Comparison of ENCODE assay signal across 10 mouse cellular contexts in genomic region chr11:75134485-75135068, GRCm38 (mm10). TPM values are rescaled to one million over a fixed set of nuclear protein-coding genes. Genes with fewer than 3 reads are reported as not detected.
DNase-seq lines count a peak whose midpoint lies in the region; ATAC-seq and TF ChIP-seq lines count a peak whose summit lies in the region.
"Had no signal": no experiment of that assay in that cellular context is flagged by ENCODE, and none has a peak within 500 bp of the region (broad histone marks: within the 10 kb centered on the region; RNA-seq: fewer than 3 reads in every experiment).

No protein-coding gene starts in this region.

- H3K27ac ChIP-seq in forebrain, embryonic 14.5 days (ENCODE audit: low read depth, low read length): peak overlapping the region; percentile 6; the same call in 1 of the 2 replicates
- no peak overlapping the region for H3K27ac ChIP-seq in forebrain, embryonic 11.5 days (ENCODE audit: low read depth, low read length)
- H3K27ac ChIP-seq in layer of hippocampus, adult 2 months: peak overlapping the region; percentile 68
- H3K27ac ChIP-seq in heart, embryonic 16.5 days (ENCODE audit: low read length): peak overlapping the region; percentile 77
- H3K27ac ChIP-seq in neural tube, embryonic 14.5 days (ENCODE audit: low read depth, low read length): peak overlapping the region; percentile 13; the same call in 1 of the 2 replicates
- no peak overlapping the region for H3K27ac ChIP-seq in thymus, adult 2 months (ENCODE audit: control insufficient read depth, insufficient read depth, low read length)
- H3K27ac ChIP-seq: macrophage; neural tube, embryonic 12.5 days had no signal

- no peaks in the 10 kb centered on the region for H3K27me3 ChIP-seq in forebrain, embryonic 14.5 days (replicated peaks; ENCODE audit: control insufficient read depth, insufficient read depth, low read length)
- H3K27me3 ChIP-seq in forebrain, embryonic 11.5 days (ENCODE audit: control insufficient read depth, insufficient read depth, low read length): no peaks in the 10 kb centered on the region
- no peaks in the 10 kb centered on the region for H3K27me3 ChIP-seq in heart, embryonic 16.5 days (ENCODE audit: control insufficient read depth, insufficient read depth, low read length)
- no peaks in the 10 kb centered on the region for H3K27me3 ChIP-seq in neural tube, embryonic 14.5 days (ENCODE audit: control insufficient read depth, insufficient read depth, low read length)
- no peaks in the 10 kb centered on the region for H3K27me3 ChIP-seq in thymus, adult 2 months (ENCODE audit: control insufficient read depth, insufficient read depth, low read length)
- H3K27me3 ChIP-seq: neural tube, embryonic 12.5 days had no signal

- no peak for TF ChIP-seq CTCF in layer of hippocampus, adult 2 months (conservative IDR thresholded peaks at IDR 0.05)
- no peak for TF ChIP-seq CTCF in thymus, adult 2 months (IDR thresholded peaks at IDR 0.05; ENCODE audit: borderline replicate concordance, control insufficient read depth, extremely low read depth, insufficient read depth, low read length, poor library complexity)

- H3K9me3 ChIP-seq in forebrain, embryonic 14.5 days (replicated peaks; ENCODE audit: control insufficient read depth, low read length): no peaks in the 10 kb centered on the region
- no peaks in the 10 kb centered on the region for H3K9me3 ChIP-seq in forebrain, embryonic 11.5 days (ENCODE audit: control insufficient read depth, low read length)
- H3K9me3 ChIP-seq in heart, embryonic 16.5 days (replicated peaks; ENCODE audit: control insufficient read depth, low read length): no peaks in the 10 kb centered on the region
- no peaks in the 10 kb centered on the region for H3K9me3 ChIP-seq in neural tube, embryonic 14.5 days (ENCODE audit: control insufficient read depth, low read length)
- H3K9me3 ChIP-seq: neural tube, embryonic 12.5 days had no signal

- no peak for DNase-seq in forebrain, embryonic 14.5 days (ENCODE audit: low spot score)
- no peak for DNase-seq in forebrain, embryonic 11.5 days (ENCODE audit: low spot score)
- DNase-seq in layer of hippocampus, adult 2 months (ENCODE audit: low spot score in 2 of 2): no peak
- no peak for DNase-seq in layer of hippocampus, postnatal 25 days (ENCODE audit: extremely low spot score in 1 of 2, low spot score in 1 of 2)
- no peak for DNase-seq in thymus, adult 2 months
- DNase-seq in spleen, postnatal 10 days (ENCODE audit: low spot score in 2 of 2): no peak

- no peak for ATAC-seq in forebrain, embryonic 14.5 days
- ATAC-seq in forebrain, embryonic 11.5 days (replicated peaks; ENCODE audit: low FRiP score): no peak
- no peak for ATAC-seq in heart, embryonic 16.5 days (replicated peaks; ENCODE audit: extremely low read depth, insufficient read depth, low FRiP score)
- no peak for ATAC-seq in neural tube, embryonic 14.5 days (ENCODE audit: low read depth)

- TF ChIP-seq POLR2A in thymus, adult 2 months (IDR thresholded peaks at IDR 0.05; ENCODE audit: control insufficient read depth, extremely low read depth, insufficient read depth, low read length, poor library complexity): no peak

- H3K4me3 ChIP-seq in forebrain, embryonic 14.5 days (ENCODE audit: low read depth, low read length): no peak overlapping the region
- no peak overlapping the region for H3K4me3 ChIP-seq in forebrain, embryonic 11.5 days (ENCODE audit: low read depth, low read length)
- no peak overlapping the region for H3K4me3 ChIP-seq in layer of hippocampus, adult 2 months
- H3K4me3 ChIP-seq in heart, embryonic 16.5 days (ENCODE audit: low read length): no peak overlapping the region
- no peak overlapping the region for H3K4me3 ChIP-seq in neural tube, embryonic 14.5 days (ENCODE audit: low read depth, low read length)
- no peak overlapping the region for H3K4me3 ChIP-seq in thymus, adult 2 months (ENCODE audit: control insufficient read depth, insufficient read depth, low read length)
- H3K4me3 ChIP-seq: neural tube, embryonic 12.5 days had no signal

- peaks cover 17% of the 10 kb centered on the region for H3K4me1 ChIP-seq in forebrain, embryonic 14.5 days (ENCODE audit: control insufficient read depth, insufficient read depth, low read length)
- H3K4me1 ChIP-seq in forebrain, embryonic 11.5 days (replicated peaks; ENCODE audit: control insufficient read depth, insufficient read depth, low read length): peaks cover 6% of the 10 kb centered on the region; the same call in 1 of the 2 replicates
- peaks cover 47% of the 10 kb centered on the region for H3K4me1 ChIP-seq in heart, embryonic 16.5 days (ENCODE audit: control insufficient read depth, insufficient read depth, low read length)
- H3K4me1 ChIP-seq in neural tube, embryonic 14.5 days (ENCODE audit: control insufficient read depth, insufficient read depth, low read length): peaks cover 29% of the 10 kb centered on the region
- H3K4me1 ChIP-seq in thymus, adult 2 months (replicated peaks; ENCODE audit: control insufficient read depth, insufficient read depth, low read length): peaks cover 8% of the 10 kb centered on the region; the same call in 1 of the 2 replicates

- no peak overlapping the region for H3K9ac ChIP-seq in forebrain, embryonic 14.5 days (ENCODE audit: low read length)
- no peak overlapping the region for H3K9ac ChIP-seq in forebrain, embryonic 11.5 days (ENCODE audit: low read length)
- H3K9ac ChIP-seq in heart, embryonic 16.5 days (ENCODE audit: low read length): no peak overlapping the region
- no peak overlapping the region for H3K9ac ChIP-seq in neural tube, embryonic 14.5 days (replicated peaks; ENCODE audit: low read depth, low read length)
- H3K9ac ChIP-seq: neural tube, embryonic 12.5 days had no signal

- WGBS in forebrain, embryonic 14.5 days: 54% methylated on average over 5 of the region's 5 CpGs
- 78% methylated on average over 5 of the region's 5 CpGs for WGBS in forebrain, embryonic 11.5 days
- 58% methylated on average over 5 of the region's 5 CpGs for WGBS in heart, embryonic 16.5 days
- WGBS in neural tube, embryonic 14.5 days: 81% methylated on average over 5 of the region's 5 CpGs
- 87% methylated on average over 5 of the region's 5 CpGs for WGBS in thymus, adult 2 months

- H3K4me2 ChIP-seq in forebrain, embryonic 14.5 days (ENCODE audit: low read length): no peak overlapping the region
- no peak overlapping the region for H3K4me2 ChIP-seq in forebrain, embryonic 11.5 days (ENCODE audit: low read depth, low read length, severe bottlenecking)
- no peak overlapping the region for H3K4me2 ChIP-seq in heart, embryonic 16.5 days (ENCODE audit: low read depth, low read length)
- H3K4me2 ChIP-seq in neural tube, embryonic 14.5 days (ENCODE audit: low read depth, low read length): no peak overlapping the region
- H3K4me2 ChIP-seq: neural tube, embryonic 12.5 days had no signal

- 0 out of 2 replicates have a peak, but pooled peaks cover 9% of the 10 kb centered on the region for H3K36me3 ChIP-seq in forebrain, embryonic 14.5 days (ENCODE audit: control insufficient read depth, insufficient read depth, low read length)
- H3K36me3 ChIP-seq in forebrain, embryonic 11.5 days (ENCODE audit: control insufficient read depth, insufficient read depth, low read length): no peaks in the 10 kb centered on the region
- no peaks in the 10 kb centered on the region for H3K36me3 ChIP-seq in heart, embryonic 16.5 days (ENCODE audit: control insufficient read depth, insufficient read depth)
- H3K36me3 ChIP-seq in neural tube, embryonic 14.5 days (ENCODE audit: control insufficient read depth, insufficient read depth, low read length): no peaks in the 10 kb centered on the region
- H3K36me3 ChIP-seq in thymus, adult 2 months (ENCODE audit: control insufficient read depth, insufficient read depth, low read length): no peaks in the 10 kb centered on the region
- H3K36me3 ChIP-seq: neural tube, embryonic 12.5 days had no signal

RNA-seq across cellular contexts. Expression of gene Hic1, which starts 34.7 kb away (rescaled TPM):
- polyA plus RNA-seq in forebrain, embryonic 14.5 days (2014; fragmentation: Nextera tagmentation; extraction: Ambion mirVana): 1.3 and 2.0 TPM in 2 replicates
- 0.86 and 1.1 TPM in 2 replicates for polyA plus RNA-seq in forebrain, embryonic 11.5 days (2014; fragmentation: Nextera tagmentation; extraction: Ambion mirVana)
- 1 to 10 TPM; 3.8 to 3.9 TPM for total RNA-seq in layer of hippocampus, adult 2 months (2021)
- 1 to 10 TPM; 2.5 to 3.2 TPM for total RNA-seq in layer of hippocampus, postnatal 25 days (2021)
- 7.1 and 9.8 TPM in 2 replicates for polyA plus RNA-seq in heart, embryonic 16.5 days (2015; fragmentation: Nextera tagmentation; extraction: Ambion mirVana)
- 0.33 and 2.6 TPM in 2 replicates for polyA plus RNA-seq in neural tube, embryonic 14.5 days (2014; fragmentation: Nextera tagmentation; extraction: Ambion mirVana)
- polyA plus RNA-seq in thymus, adult 2 months (2012; rRNA removed): 10.6 and 14.1 TPM in 2 replicates
- polyA plus RNA-seq: macrophage had no signal

RNA-seq across cellular contexts. Expression of gene Ovca2, which starts 44.1 kb away (rescaled TPM):
- 24.3 and 24.6 TPM in 2 replicates for polyA plus RNA-seq in forebrain, embryonic 14.5 days (2014; fragmentation: Nextera tagmentation; extraction: Ambion mirVana)
- 32.7 and 34.4 TPM in 2 replicates for polyA plus RNA-seq in forebrain, embryonic 11.5 days (2014; fragmentation: Nextera tagmentation; extraction: Ambion mirVana)
- total RNA-seq in layer of hippocampus, adult 2 months (2021): 10 to 100 TPM; 19.3 to 22.4 TPM
- 10 to 100 TPM; 18.2 to 18.3 TPM for total RNA-seq in layer of hippocampus, postnatal 25 days (2021)
- polyA plus RNA-seq in heart, embryonic 16.5 days (2015; fragmentation: Nextera tagmentation; extraction: Ambion mirVana): 18.4 and 18.7 TPM in 2 replicates
- polyA plus RNA-seq in neural tube, embryonic 14.5 days (2014; fragmentation: Nextera tagmentation; extraction: Ambion mirVana): 15.3 and 20.7 TPM in 2 replicates
- 37.6 and 48.9 TPM in 2 replicates for polyA plus RNA-seq in thymus, adult 2 months (2012; rRNA removed)

RNA-seq across cellular contexts. Expression of gene Dph1, which starts 56.5 kb away (rescaled TPM):
- 15.9 and 17.6 TPM in 2 replicates for polyA plus RNA-seq in forebrain, embryonic 14.5 days (2014; fragmentation: Nextera tagmentation; extraction: Ambion mirVana)
- 21.8 and 24.0 TPM in 2 replicates for polyA plus RNA-seq in forebrain, embryonic 11.5 days (2014; fragmentation: Nextera tagmentation; extraction: Ambion mirVana)
- total RNA-seq in layer of hippocampus, adult 2 months (2021): 10 to 100 TPM; 30.7 to 31.4 TPM
- total RNA-seq in layer of hippocampus, postnatal 25 days (2021): 10 to 100 TPM; 35.4 to 36.1 TPM
- polyA plus RNA-seq in heart, embryonic 16.5 days (2015; fragmentation: Nextera tagmentation; extraction: Ambion mirVana): 19.7 and 21.0 TPM in 2 replicates
- 11.4 and 15.6 TPM in 2 replicates for polyA plus RNA-seq in neural tube, embryonic 14.5 days (2014; fragmentation: Nextera tagmentation; extraction: Ambion mirVana)
- polyA plus RNA-seq in thymus, adult 2 months (2012; rRNA removed): 28.3 and 33.8 TPM in 2 replicates

RNA-seq across cellular contexts. Expression of gene Rtn4rl1, which starts 59.0 kb away (rescaled TPM):
- polyA plus RNA-seq in forebrain, embryonic 14.5 days (2014; fragmentation: Nextera tagmentation; extraction: Ambion mirVana): 5.0 and 7.4 TPM in 2 replicates
- polyA plus RNA-seq in forebrain, embryonic 11.5 days (2014; fragmentation: Nextera tagmentation; extraction: Ambion mirVana): 1.0 and 1.1 TPM in 2 replicates
- total RNA-seq in layer of hippocampus, adult 2 months (2021): 100 to 1,000 TPM; 104 to 110 TPM
- total RNA-seq in layer of hippocampus, postnatal 25 days (2021): 100 to 1,000 TPM in 1 of 2 experiments, 10 to 100 TPM in 1; 94.7 to 106 TPM
- 12.4 and 13.1 TPM in 2 replicates for polyA plus RNA-seq in heart, embryonic 16.5 days (2015; fragmentation: Nextera tagmentation; extraction: Ambion mirVana)
- 12.7 and 16.0 TPM in 2 replicates for polyA plus RNA-seq in neural tube, embryonic 14.5 days (2014; fragmentation: Nextera tagmentation; extraction: Ambion mirVana)
- polyA plus RNA-seq in thymus, adult 2 months (2012; rRNA removed): 15.3 and 15.5 TPM in 2 replicates

Comparison
In these comparisons a context has a peak if more than half of its experiments do, and no peak if none do; other contexts are left out.
1. H3K27ac ChIP-seq: peak in forebrain, embryonic 14.5 days (single experiment), layer of hippocampus, adult 2 months (single experiment), heart, embryonic 16.5 days (single experiment) and neural tube, embryonic 14.5 days (single experiment); none in forebrain, embryonic 11.5 days (single experiment) and thymus, adult 2 months (single experiment).